Mouse (Mus musculus) T-helper 2 cell (primary cell): Measurements from ENCODE around the gene Zgrf1.

Source experiments
- in situ Hi-C: fragments of 300-600 bp; cut with MboI, MseI; formaldehyde crosslinking; loops from one replicate; pipeline ENCODE4 v1.15.1; 2025; ENCODE audit warnings: high pct_unique_total_duplicates

The Zgrf1 gene

GRCm38 (mm10) chr3:127558201-127558600 is 4.9 kb downstream of the Zgrf1 start:
- in situ Hi-C loops = no loop called here

GRCm38 (mm10) chr3:127562974-127563373 is 9.7 kb downstream of the Zgrf1 start:
- in situ Hi-C loops = no loop called here

- in situ Hi-C loops = no loop called here
Observed at GRCm38 (mm10) chr3:127565129-127565528, 11.8 kb downstream of the Zgrf1 start.

GRCm38 (mm10) chr3:127572557-127572956 is 19.3 kb downstream of the Zgrf1 start:
- in situ Hi-C loops = no loop called here

GRCm38 (mm10) chr3:127597136-127597535 is 43.8 kb downstream of the Zgrf1 start:
- in situ Hi-C loops = loop anchor here (25.0 kb wide), 1 partner anchor 1940 kb away; the partner anchor contains the start of gene Elovl6

GRCm38 (mm10) chr3:127608109-127608508 is 54.8 kb downstream of the Zgrf1 start:
- in situ Hi-C loops = no loop called here

GRCm38 (mm10) chr3:127625296-127625695 is 72.0 kb downstream of the Zgrf1 start:
- in situ Hi-C loops = loop anchor here (5.0 to 25.0 kb wide), 3 partner anchors 137 to 1587 kb away; no protein-coding TSS in a partner anchor

GRCm38 (mm10) chr3:127625701-127626399 is 72.6 kb downstream of the Zgrf1 start:
- in situ Hi-C loops = loop anchor here (5.0 to 25.0 kb wide), 3 partner anchors 136 to 1586 kb away; no protein-coding TSS in a partner anchor

- in situ Hi-C loops = loop anchor here (5.0 to 25.0 kb wide), 3 partner anchors 136 to 1586 kb away; no protein-coding TSS in a partner anchor
Observed at GRCm38 (mm10) chr3:127626524-127626923, 73.2 kb downstream of the Zgrf1 start.

- in situ Hi-C loops = loop anchor here (5.0 to 25.0 kb wide), 3 partner anchors 135 to 1585 kb away; no protein-coding TSS in a partner anchor
Observed at GRCm38 (mm10) chr3:127627151-127627955, 74.1 kb downstream of the Zgrf1 start.

- in situ Hi-C loops = loop anchor here (5.0 to 25.0 kb wide), 3 partner anchors 134 to 1584 kb away; no protein-coding TSS in a partner anchor
Observed at GRCm38 (mm10) chr3:127627956-127628310, 74.6 kb downstream of the Zgrf1 start.

- in situ Hi-C loops = loop anchor here (5.0 to 25.0 kb wide), 3 partner anchors 134 to 1584 kb away; no protein-coding TSS in a partner anchor
Observed at GRCm38 (mm10) chr3:127628311-127629184, 75.3 kb downstream of the Zgrf1 start.

- in situ Hi-C loops = loop anchor here (10.0 to 25.0 kb wide), 2 partner anchors 1015 to 1582 kb away; no protein-coding TSS in a partner anchor
Observed at GRCm38 (mm10) chr3:127630190-127630589, 76.9 kb downstream of the Zgrf1 start.

GRCm38 (mm10) chr3:127630735-127631372 is 77.6 kb downstream of the Zgrf1 start:
- in situ Hi-C loops = loop anchor here (10.0 to 25.0 kb wide), 2 partner anchors 1016 to 1581 kb away; no protein-coding TSS in a partner anchor

GRCm38 (mm10) chr3:127631582-127631981 is 78.3 kb downstream of the Zgrf1 start:
- in situ Hi-C loops = loop anchor here (10.0 to 25.0 kb wide), 2 partner anchors 1017 to 1581 kb away; no protein-coding TSS in a partner anchor

GRCm38 (mm10) chr3:127632531-127632930 is 79.2 kb downstream of the Zgrf1 start:
- in situ Hi-C loops = loop anchor here (10.0 to 25.0 kb wide), 2 partner anchors 1018 to 1580 kb away; no protein-coding TSS in a partner anchor

GRCm38 (mm10) chr3:127633080-127634032 is 80.1 kb downstream of the Zgrf1 start, which contains the start of gene Neurog2:
Neurog2 (plus strand) TSS chr3:127633135.
- in situ Hi-C loops = loop anchor here (10.0 to 25.0 kb wide), 2 partner anchors 1019 to 1579 kb away; no protein-coding TSS in a partner anchor

GRCm38 (mm10) chr3:127634101-127634983 is 81.1 kb downstream of the Zgrf1 start:
- in situ Hi-C loops = loop anchor here (10.0 to 25.0 kb wide), 2 partner anchors 1020 to 1578 kb away; no protein-coding TSS in a partner anchor
